Mouse (Mus musculus) kidney, adult 11 months (tissue): ENCODE measurements at regions not wholly inside any gene's neighbourhood (a gene's known extent, or its start where the extent isn't known, plus 50 kb on each side); places are given as distances from the start of the nearest gene placed in this dataset.

Experiments
- DNase-seq: peaks from one replicate; pipeline ENCODE4 v3.0.0; 2022

GRCm38 (mm10) chr13:102537424-102538242 lies 155.7 kb upstream of the Cd180 start:
- DNase-seq: peak; percentile 31

GRCm38 (mm10) chr13:102540436-102540835 lies 152.9 kb upstream of the Cd180 start:
- DNase-seq: no peak

GRCm38 (mm10) chr13:102544359-102545165 lies 148.8 kb upstream of the Cd180 start:
- DNase-seq: no peak

- DNase-seq: peak; percentile 36
Observed at GRCm38 (mm10) chr13:102545845-102546615, 147.3 kb upstream of the Cd180 start.

- no peak for DNase-seq
Observed at GRCm38 (mm10) chr13:102548252-102548651, 145.1 kb upstream of the Cd180 start.

GRCm38 (mm10) chr13:102566846-102567572 lies 126.3 kb upstream of the Cd180 start:
- DNase-seq: no peak

- no peak for DNase-seq
Observed at GRCm38 (mm10) chr13:102569580-102569979, 123.8 kb upstream of the Cd180 start.

GRCm38 (mm10) chr13:102570286-102570685 lies 123.1 kb upstream of the Cd180 start:
- DNase-seq: no peak

- DNase-seq: no peak
Observed at GRCm38 (mm10) chr13:102573286-102573921, 120.0 kb upstream of the Cd180 start.

- DNase-seq: no peak
Observed at GRCm38 (mm10) chr13:102576871-102577662, 116.3 kb upstream of the Cd180 start.

GRCm38 (mm10) chr13:102578811-102579210 lies 114.5 kb upstream of the Cd180 start:
- DNase-seq: peak; percentile 59

GRCm38 (mm10) chr13:102579638-102580037 lies 113.7 kb upstream of the Cd180 start:
- no peak for DNase-seq

- DNase-seq: no peak
Observed at GRCm38 (mm10) chr13:102583984-102584645, 109.2 kb upstream of the Cd180 start.

- no peak for DNase-seq
Observed at GRCm38 (mm10) chr13:102586215-102586614, 107.1 kb upstream of the Cd180 start.

- peak; percentile 30 for DNase-seq
Observed at GRCm38 (mm10) chr13:102589680-102590435, 103.5 kb upstream of the Cd180 start.

- no peak for DNase-seq
Observed at GRCm38 (mm10) chr13:102591803-102592537, 101.4 kb upstream of the Cd180 start.

GRCm38 (mm10) chr13:102593405-102594200 lies 99.8 kb upstream of the Cd180 start:
- peak; percentile 44 for DNase-seq

- DNase-seq: no peak
Observed at GRCm38 (mm10) chr13:102594201-102594600, 99.2 kb upstream of the Cd180 start.
